Mouse (Mus musculus) skeletal muscle tissue, adult 2 months (tissue): ENCODE results near the gene Cep112.

Experiments used
- DNase-seq: peaks from one replicate; pipeline ENCODE4 v3.0.0-alpha.2; 2012; ENCODE audit warnings: low read depth, low spot score

Cep112 gene

DNA sequence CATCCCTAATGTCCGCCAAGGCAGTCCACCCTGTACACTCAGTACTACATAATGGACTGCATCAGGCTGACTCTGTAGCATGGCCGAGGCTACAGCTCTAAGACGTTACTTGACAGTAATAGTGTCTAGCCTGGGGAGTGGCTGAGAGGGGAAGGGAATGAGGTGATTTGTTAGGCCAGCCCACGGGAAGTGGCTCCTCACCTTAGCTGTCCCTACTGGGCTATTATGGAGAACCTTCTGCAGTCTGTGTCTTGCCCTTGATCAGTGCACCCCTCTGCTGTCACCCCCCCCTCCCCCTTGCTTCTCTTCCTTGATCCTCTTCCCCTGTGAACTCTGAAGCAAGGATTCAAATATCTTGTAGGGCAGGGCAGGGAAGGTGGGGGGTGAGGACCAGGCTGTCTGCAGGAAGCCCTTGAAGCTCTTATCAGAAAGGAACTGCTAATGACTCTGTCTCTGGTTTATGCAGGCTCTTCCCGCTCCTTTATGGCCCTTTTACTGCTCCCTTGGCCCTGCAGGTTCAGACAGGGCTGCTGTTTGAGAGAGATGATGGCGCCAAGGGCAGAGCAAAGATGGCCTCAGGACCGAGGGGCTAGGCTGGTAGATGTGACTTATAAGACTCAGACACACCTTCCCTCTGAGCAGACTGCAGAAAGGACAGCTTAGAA is 481.7 kb downstream of the Cep112 start:
- no peak for DNase-seq

DNA sequence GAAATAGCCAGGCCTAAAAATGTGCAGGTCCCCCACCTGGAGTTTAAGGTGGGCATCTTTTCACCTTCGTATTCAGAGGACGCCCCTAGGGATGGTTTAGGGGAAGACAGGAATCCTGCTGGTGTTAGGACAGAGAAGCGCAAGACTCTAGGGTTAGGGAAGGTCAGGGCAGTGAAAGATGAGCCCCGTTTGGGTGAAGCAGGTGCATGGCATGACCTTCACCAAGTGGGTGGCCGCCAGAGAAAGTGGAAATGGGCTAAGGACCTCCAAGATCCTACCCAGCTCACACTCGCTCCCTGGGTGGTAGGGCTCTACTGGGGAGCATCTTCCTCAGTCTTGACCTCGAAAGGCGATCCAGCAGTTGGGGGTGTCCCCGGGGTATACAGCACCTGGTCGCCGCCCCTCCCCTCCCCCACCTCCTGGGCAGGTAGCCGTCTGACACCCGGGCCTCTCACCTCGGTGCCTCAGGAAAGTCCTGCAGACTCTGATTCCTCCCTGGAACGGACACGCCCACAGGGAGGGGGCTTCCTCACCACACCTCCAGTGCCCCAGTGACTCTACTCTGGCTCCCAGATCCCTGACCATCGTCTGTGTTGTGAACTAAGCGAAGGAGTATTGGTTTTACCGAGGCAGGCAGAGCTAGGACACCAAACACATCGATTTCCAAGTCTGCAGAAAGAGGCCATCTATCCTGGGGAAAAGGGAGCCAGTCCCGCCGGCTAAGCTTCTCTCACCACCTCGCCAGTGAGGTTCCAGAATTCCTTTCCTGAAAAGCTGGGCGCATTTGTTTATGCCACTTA is 484.6 kb downstream of the Cep112 start:
- no peak for DNase-seq
